Mouse (Mus musculus): ENCODE results near the gene Rwdd2b. TPM values are rescaled to one million over a fixed set of nuclear protein-coding genes. Genes with fewer than 3 reads are reported as not detected.

The Rwdd2b gene
- polyA plus RNA-seq, 1 experiment from 2014 or later = 7.9 TPM

- peak; percentile 69; the same call in 1 of the 2 replicates for ATAC-seq
- H3K4me2 ChIP-seq = no peak overlapping the region
- H3K27ac ChIP-seq = no peak overlapping the region
- H3K9ac ChIP-seq = no peak overlapping the region
- peaks cover 84% of the 10 kb centered on the region for H3K36me3 ChIP-seq
- 55% methylated on average over 16 of the region's 16 CpGs for WGBS (ENCODE audit: insufficient replicate concordance)
- no peaks in the 10 kb centered on the region for H3K9me3 ChIP-seq (replicated peaks)
- H3K27me3 ChIP-seq (replicated peaks) = no peaks in the 10 kb centered on the region
- H3K4me1 ChIP-seq = no peaks in the 10 kb centered on the region
- no peak overlapping the region for H3K4me3 ChIP-seq
Observed at GRCm38 (mm10) chr16:87393813-87394548, 46.4 kb downstream of the Rwdd2b start.

GRCm38 (mm10) chr16:87387444-87387977 lies 52.9 kb downstream of the Rwdd2b start:
- no peak overlapping the region for H3K4me3 ChIP-seq
- no peak overlapping the region for H3K27ac ChIP-seq
- H3K4me2 ChIP-seq = no peak overlapping the region
- no peaks in the 10 kb centered on the region for H3K27me3 ChIP-seq (replicated peaks)
- H3K9me3 ChIP-seq (replicated peaks) = no peaks in the 10 kb centered on the region
- H3K36me3 ChIP-seq = peaks cover 81% of the 10 kb centered on the region
- no peaks in the 10 kb centered on the region for H3K4me1 ChIP-seq
- H3K9ac ChIP-seq = no peak overlapping the region
- 85% methylated on average over 3 of the region's 3 CpGs for WGBS (ENCODE audit: insufficient replicate concordance)
- ATAC-seq = no peak

GRCm38 (mm10) chr16:87384366-87384765 lies 56.0 kb downstream of the Rwdd2b start:
- Histone ChIP-seq H3K9me3 (replicated peaks) (no peaks in the 10 kb centered on the region), H3K27me3 (replicated peaks) (no peaks in the 10 kb centered on the region), H3K36me3 (peaks cover 93% of the 10 kb centered on the region), H3K27ac (no peak overlapping the region), H3K4me2 (no peak overlapping the region), H3K4me1 (no peaks in the 10 kb centered on the region), H3K9ac (no peak overlapping the region), H3K4me3 (no peak overlapping the region)
- WGBS (ENCODE audit: insufficient replicate concordance) = 73% methylated on average over 2 of the region's 2 CpGs
- no peak for ATAC-seq

Other genes starting within 250 kb of the Rwdd2b start
- gene N6amt1, start 86.4 kb downstream of the Rwdd2b start, polyA plus RNA-seq (2016; fragmentation: Nextera tagmentation; extraction: Ambion mirVana) = 10.2 and 10.3 TPM in 2 replicates
- 19.7 and 19.8 TPM in 2 replicates for gene Ltn1, start 8.0 kb downstream of the Rwdd2b start, polyA plus RNA-seq (2016; fragmentation: Nextera tagmentation; extraction: Ambion mirVana)
- 25.2 and 27.2 TPM in 2 replicates for gene Usp16, start 14.1 kb upstream of the Rwdd2b start, polyA plus RNA-seq (2016; fragmentation: Nextera tagmentation; extraction: Ambion mirVana)
- gene Cct8, start 55.3 kb upstream of the Rwdd2b start, polyA plus RNA-seq (2016; fragmentation: Nextera tagmentation; extraction: Ambion mirVana) = 395 and 399 TPM in 2 replicates
- gene Map3k7cl, start 112.8 kb upstream of the Rwdd2b start, polyA plus RNA-seq (2016; fragmentation: Nextera tagmentation; extraction: Ambion mirVana) = not detected in 2 replicates